Mouse (Mus musculus) olfactory bulb, adult 2 months (tissue): Measurements from ENCODE around the gene Stk38. TPM values are rescaled to one million over a fixed set of nuclear protein-coding genes. Genes with fewer than 3 reads are reported as not detected.
"Not testable (repeated sequence)": the region's sequence is repeated elsewhere in the genome, so short reads cannot be mapped to it uniquely, and the experiment has no call there.

ENCODE experiments used
- H3K27ac ChIP-seq: fragments of 200-500 bp; 2 replicates; pipeline ENCODE4 v1.5.1; 2012; ENCODE audit warnings: low read depth, low read length; ENCODE audit not compliant: insufficient read depth
- H3K4me1 ChIP-seq: fragments of 200-500 bp; 2 replicates; pipeline ENCODE4 v1.6.1; 2012; ENCODE audit warnings: low read length; ENCODE audit not compliant: control insufficient read depth, insufficient read depth
- H3K4me3 ChIP-seq: fragments of 200-500 bp; 2 replicates; pipeline ENCODE4 v1.5.1; 2012; ENCODE audit warnings: mild to moderate bottlenecking, low read depth, low read length, moderate library complexity; ENCODE audit not compliant: insufficient read depth
- CTCF ChIP-seq: fragments of 200-500 bp; IDR thresholded peaks from 2 replicates; pipeline ENCODE4 v1.5.1; 2012; ENCODE audit warnings: low read depth, mild to moderate bottlenecking, low read length, moderate library complexity; ENCODE audit not compliant: insufficient read depth
- POLR2A ChIP-seq: fragments of 200-500 bp; IDR thresholded peaks from 2 replicates; pipeline ENCODE4 v1.6.1; 2012; ENCODE audit warnings: mild to moderate bottlenecking, low read depth, low read length, moderate library complexity; ENCODE audit not compliant: insufficient read depth
- WGBS: fragments of 180-500 bp; shearing (Covaris S2); methylation state at CpG from one replicate; pipeline ENCODE4 v1.1.7; 2018; 5-methylcytosine and 5-hydroxymethylcytosine counted together
- polyA plus RNA-seq: library from polyadenylated mRNA; stranded (reverse); fragments of >200 nt; gene quantifications from 2 replicates; pipeline ENCODE4 v1.2.4, GENCODE M21; 2012; ENCODE audit warnings: low replicate concordance; ENCODE audit not compliant: missing spikeins, insufficient read depth, insufficient read length

The Stk38 gene
- polyA plus RNA-seq, 1 experiment, result 164 TPM

DNA sequence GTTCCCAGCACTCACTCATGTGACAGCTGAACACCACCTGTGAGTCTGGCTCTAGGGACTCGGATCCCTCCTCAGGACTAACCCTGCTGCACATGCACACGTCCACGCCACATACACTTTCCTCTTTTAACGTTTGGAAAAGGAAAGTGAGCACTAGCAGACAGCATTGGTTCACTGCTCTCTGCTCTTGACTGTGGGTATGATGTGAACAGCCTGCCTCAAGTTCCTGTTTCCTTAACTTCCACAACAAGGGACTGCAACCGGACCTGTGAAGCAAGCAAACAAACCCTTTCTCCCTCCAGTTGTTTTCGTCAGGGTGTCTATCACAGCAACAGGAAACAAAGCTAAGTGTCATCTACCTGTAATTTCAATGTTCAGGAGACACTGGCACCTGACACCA is 7.3 kb downstream of the Stk38 start:
- TF ChIP-seq CTCF, result no peak
- no peak for TF ChIP-seq POLR2A
- H3K4me1 ChIP-seq, result peaks cover 2% of the 10 kb centered on the region; the same call in 1 of the 2 replicates
- no peak overlapping the region for H3K27ac ChIP-seq
- no peak overlapping the region for H3K4me3 ChIP-seq
- 91% methylated on average over 6 of the region's 6 CpGs for WGBS

DNA sequence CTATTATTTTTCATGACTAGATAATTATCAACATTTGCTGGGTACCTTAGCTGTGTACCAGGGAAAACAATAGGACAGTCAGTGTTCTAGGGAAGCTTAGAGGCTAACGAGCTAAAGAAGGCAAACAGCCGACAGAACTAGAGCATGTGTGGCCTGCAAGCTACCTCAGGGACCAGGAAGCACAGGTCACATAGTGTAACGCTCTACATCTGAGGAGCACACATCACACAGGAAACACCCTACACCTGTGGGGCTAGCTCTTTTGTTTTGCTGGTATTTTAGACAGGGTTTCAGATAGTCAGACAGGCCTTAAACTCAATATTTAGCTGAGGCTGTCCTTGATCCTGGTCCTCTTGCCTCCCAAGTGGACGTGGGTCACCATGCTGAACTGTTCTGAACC is 13.2 kb downstream of the Stk38 start:
- no peaks in the 10 kb centered on the region; the same call in 1 of the 2 replicates for H3K4me1 ChIP-seq
- H3K4me3 ChIP-seq, result no peak overlapping the region
- WGBS, result 89% methylated on average over 4 of the region's 4 CpGs
- no peak overlapping the region for H3K27ac ChIP-seq
- no peak for TF ChIP-seq POLR2A
- no peak for TF ChIP-seq CTCF

DNA sequence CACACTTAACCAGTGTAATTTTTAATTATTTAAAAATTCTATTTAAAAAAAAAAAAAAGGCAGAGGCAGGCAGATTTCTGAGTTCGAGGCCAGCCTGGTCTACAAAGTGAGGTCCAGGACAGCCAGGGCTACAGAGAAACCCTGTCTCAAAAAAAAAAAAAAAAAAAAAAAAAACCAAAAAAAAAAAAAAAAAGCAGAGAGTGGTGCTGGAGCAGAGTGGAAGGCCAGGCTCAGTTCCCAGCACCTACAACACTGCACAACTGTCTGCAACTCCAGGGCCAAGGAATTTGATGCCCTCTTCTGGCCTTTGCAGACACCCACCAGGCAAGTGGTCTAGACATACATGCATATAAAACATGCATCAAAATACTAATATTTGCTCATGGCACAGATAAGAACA is 14.8 kb downstream of the Stk38 start:
- not testable (repeated sequence) for H3K27ac ChIP-seq, H3K4me1 ChIP-seq, H3K4me3 ChIP-seq
- 95% methylated on average over 1 of the region's 1 CpGs for WGBS

DNA sequence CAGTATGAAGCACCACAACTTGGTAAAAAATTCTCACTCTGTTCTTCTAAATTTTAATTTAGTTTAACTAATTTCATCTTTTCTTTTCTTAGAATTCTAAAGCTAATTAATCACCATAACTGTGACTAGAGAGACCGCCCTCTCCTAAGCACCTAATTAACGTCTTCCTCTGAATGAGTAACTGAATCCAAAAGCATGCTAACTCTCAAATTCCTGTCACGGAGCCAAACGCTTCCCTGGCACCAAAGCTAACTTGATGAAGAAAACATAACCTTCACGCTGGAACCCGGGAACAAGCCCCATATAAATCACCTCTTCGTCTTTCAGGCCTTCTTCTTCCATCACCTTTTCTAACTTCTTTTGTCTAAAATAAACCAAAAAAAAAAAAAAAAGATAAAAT is 15.7 kb downstream of the Stk38 start:
- no peak for TF ChIP-seq CTCF
- Histone ChIP-seq H3K27ac (no peak overlapping the region), H3K4me3 (no peak overlapping the region), H3K4me1 (no peaks in the 10 kb centered on the region; the same call in 1 of the 2 replicates)
- whole genome bisulfite sequencing, result 9% methylated on average over 7 of the region's 7 CpGs

DNA sequence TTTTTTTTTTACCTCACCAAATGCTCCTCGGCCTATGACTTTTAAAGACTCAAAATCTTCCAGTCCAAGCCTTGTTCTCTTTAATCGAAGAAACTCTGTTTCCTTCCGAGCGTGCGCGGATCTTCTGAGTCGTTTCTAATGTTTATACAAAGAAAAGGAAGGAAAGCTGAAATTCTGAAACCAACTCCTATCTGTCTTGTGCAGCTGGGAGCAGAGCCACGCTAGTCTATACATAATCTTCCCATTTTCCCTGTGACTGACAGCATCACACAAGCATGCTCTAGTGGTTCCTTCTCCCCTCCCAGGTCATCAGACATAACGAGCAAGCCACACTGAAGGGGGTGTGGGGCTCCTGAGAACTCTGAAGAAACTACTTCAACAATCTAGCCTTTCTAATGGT is 16.5 kb downstream of the Stk38 start:
- Histone ChIP-seq H3K4me1 (no peaks in the 10 kb centered on the region; the same call in 1 of the 2 replicates), H3K27ac (no peak overlapping the region), H3K4me3 (no peak overlapping the region)
- no peak for TF ChIP-seq POLR2A
- WGBS, result 79% methylated on average over 9 of the region's 9 CpGs

DNA sequence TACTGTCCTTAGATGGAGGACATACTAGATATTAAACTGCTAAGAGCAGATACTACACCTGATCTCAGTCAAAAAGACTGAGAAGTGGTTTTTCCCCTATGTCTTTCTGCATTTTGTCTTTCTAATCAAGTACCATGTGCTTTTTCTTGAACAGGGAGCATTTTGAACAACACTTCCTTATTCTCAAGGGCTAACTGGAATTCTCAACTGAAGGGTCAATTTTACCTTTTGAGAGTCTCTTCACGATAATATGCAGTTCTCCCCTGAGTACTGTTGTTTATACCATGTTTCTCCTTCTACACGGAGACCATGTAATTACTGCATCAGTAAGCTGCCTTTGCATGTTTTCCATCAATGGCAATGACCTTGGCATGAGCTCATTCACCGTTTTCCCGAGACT is 17.7 kb downstream of the Stk38 start:
- TF ChIP-seq CTCF (no peak), POLR2A (no peak)
- Histone ChIP-seq H3K4me1 (no peaks in the 10 kb centered on the region; the same call in 1 of the 2 replicates), H3K4me3 (no peak overlapping the region), H3K27ac (no peak overlapping the region)
- 46% methylated on average over 4 of the region's 4 CpGs for WGBS

DNA sequence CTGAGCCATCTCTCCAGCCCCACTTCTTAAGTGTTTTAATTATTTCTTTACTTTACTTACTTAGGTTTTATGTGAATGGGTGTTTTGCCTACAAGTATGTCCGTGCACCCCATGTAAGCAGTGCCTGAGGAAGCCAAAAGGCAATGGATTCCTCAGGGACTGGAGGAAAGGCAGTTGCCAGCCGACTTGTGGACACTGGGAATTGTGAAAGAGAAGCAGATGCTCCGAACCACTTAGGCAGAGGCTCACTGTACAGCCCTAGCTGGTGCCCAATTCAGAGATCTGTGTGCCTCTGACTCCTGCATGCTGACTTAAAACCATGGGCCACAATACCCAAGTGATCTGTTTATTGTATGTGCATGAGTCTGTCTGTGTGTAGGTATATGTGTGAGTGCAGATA is 18.8 kb downstream of the Stk38 start:
- WGBS, result 88% methylated on average over 3 of the region's 3 CpGs
- Histone ChIP-seq H3K27ac (no peak overlapping the region), H3K4me1 (no peaks in the 10 kb centered on the region; the same call in 1 of the 2 replicates), H3K4me3 (no peak overlapping the region)
- TF ChIP-seq POLR2A (no peak), CTCF (no peak)

DNA sequence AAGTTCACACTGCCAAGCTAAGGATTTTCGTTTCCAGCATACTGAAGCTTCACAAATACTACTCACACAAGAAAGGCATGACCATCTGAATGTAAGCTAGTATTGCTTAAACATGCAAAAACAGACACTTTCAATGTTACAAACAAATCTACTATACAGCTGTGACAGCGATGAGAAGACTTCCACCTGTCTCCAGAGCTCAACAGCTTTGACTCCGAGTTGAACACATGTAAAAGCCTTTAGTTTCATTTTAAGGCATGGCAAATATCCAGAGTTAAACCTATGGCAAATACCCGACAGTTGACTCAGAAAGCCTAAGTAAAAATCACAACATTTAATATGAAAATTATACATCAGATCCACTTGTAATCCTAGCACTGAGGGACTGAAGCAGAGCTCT is 19.5 kb downstream of the Stk38 start:
- no peak for TF ChIP-seq POLR2A
- WGBS, result 89% methylated on average over 4 of the region's 4 CpGs
- no peaks in the 10 kb centered on the region; the same call in 1 of the 2 replicates for H3K4me1 ChIP-seq
- no peak overlapping the region for H3K27ac ChIP-seq
- no peak overlapping the region for H3K4me3 ChIP-seq

DNA sequence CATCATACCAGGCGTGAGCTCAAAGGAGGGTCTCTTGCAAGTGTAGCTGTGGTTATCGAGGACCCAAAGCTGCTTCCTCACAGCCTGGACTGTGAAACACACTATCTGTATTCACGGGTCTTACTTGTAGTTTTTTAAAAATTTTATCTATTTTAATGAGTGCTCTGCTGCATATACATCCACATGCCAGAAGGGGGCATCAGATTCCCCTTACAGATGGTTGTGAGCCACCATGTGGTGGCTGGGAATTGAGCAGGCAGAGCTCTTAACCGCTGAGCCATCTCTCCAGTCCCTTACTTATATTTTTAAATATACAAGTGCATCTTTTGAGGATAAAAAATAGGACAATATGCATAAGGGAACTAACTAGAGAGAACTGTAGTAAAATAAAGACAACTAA is 20.1 kb downstream of the Stk38 start:
- Histone ChIP-seq H3K4me3 (no peak overlapping the region), H3K27ac (no peak overlapping the region), H3K4me1 (no peaks in the 10 kb centered on the region; the same call in 1 of the 2 replicates)
- WGBS, result 72% methylated on average over 4 of the region's 4 CpGs
- TF ChIP-seq POLR2A, result no peak
- TF ChIP-seq CTCF, result no peak

DNA sequence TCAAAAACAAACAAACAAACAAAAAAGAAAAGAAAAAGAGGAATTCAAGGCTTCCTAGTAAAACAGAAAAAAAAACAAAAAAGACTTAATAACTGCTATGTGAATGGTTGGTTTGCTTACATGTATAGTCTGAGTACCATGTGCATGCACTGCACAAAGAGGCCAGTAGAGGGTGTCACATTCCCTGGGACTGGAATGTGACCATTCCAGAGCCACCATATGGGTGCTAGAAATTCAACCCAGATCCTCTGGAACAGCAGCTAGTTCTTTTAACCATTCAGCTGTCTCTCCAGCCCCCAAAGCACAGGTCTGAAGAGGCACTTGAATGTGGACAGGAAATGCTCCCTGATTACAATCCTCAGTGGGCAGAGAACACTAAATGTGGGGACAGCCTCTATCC is 21.0 kb downstream of the Stk38 start:
- TF ChIP-seq CTCF, result no peak
- no peak for TF ChIP-seq POLR2A
- no peaks in the 10 kb centered on the region; the same call in 1 of the 2 replicates for H3K4me1 ChIP-seq
- no peak overlapping the region for H3K4me3 ChIP-seq
- H3K27ac ChIP-seq, result no peak overlapping the region
